Mouse (Mus musculus): ENCODE measurements around the gene Parp12.

The Parp12 gene

GRCm38 (mm10) chr6:39058389-39058788, 59.8 kb downstream of the Parp12 start:
- DNase-seq (ENCODE audit: extremely low read depth, low read depth) = no peak

- no peak for DNase-seq (ENCODE audit: extremely low read depth, low read depth)
Observed at GRCm38 (mm10) chr6:39057161-39057560, 61.0 kb downstream of the Parp12 start.

GRCm38 (mm10) chr6:39055831-39056261, 62.3 kb downstream of the Parp12 start:
- DNase-seq (ENCODE audit: extremely low read depth, low read depth) = no peak

DNA sequence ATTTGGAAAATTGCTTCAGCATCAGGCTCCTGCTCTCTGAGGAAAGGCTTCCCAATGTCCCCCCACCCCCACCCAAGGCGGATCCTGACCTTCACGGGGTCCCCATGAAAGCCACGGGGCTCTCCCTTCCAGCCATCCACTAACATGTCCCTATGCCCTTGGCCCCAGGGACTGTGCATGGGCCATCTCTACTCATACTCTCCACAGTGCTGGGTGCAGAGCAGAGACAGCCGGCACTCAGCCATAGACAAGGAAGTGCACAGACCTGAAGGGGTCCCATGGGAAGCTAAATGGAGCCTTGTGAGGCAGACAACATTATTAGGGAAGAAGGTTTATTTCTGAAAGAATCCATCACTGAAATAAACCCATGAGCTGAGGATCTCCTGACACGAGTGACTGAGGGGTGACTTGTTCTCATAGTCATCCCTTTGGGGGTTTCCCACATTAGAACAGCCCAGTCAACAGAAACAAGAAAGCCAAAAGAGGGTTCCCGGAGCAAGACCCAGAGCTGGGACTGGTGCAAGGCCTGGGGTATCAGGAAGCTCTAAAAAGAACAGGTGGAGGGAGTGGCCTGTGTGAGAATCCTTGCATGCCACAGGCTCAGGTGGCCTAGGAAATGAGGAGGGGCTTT, 63.2 kb downstream of the Parp12 start:
- no peak for DNase-seq (ENCODE audit: extremely low read depth, low read depth)

GRCm38 (mm10) chr6:39054206-39054864, 63.8 kb downstream of the Parp12 start:
- DNase-seq (ENCODE audit: extremely low read depth, low read depth) = no peak

DNA sequence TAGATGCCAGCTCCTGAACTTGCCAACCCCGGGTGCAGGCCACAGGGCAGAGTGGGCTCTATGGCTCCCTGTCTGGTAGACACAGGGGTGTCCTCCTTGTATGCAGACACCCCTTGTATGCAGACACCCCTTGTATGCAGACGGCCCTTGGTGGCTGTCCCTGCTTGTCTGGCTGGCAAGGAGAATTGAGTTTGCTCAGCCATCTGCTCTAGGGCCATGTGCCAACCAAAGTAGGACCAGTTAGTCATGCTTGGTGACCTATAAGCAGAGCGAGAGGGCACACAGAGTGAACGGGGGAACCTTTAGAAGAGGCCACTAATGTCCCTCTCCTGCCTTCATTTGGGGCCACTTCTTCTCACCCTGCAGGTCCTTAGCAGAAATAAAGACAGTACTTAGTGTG, 65.5 kb downstream of the Parp12 start:
- no peak for DNase-seq (ENCODE audit: extremely low read depth, low read depth)

DNA sequence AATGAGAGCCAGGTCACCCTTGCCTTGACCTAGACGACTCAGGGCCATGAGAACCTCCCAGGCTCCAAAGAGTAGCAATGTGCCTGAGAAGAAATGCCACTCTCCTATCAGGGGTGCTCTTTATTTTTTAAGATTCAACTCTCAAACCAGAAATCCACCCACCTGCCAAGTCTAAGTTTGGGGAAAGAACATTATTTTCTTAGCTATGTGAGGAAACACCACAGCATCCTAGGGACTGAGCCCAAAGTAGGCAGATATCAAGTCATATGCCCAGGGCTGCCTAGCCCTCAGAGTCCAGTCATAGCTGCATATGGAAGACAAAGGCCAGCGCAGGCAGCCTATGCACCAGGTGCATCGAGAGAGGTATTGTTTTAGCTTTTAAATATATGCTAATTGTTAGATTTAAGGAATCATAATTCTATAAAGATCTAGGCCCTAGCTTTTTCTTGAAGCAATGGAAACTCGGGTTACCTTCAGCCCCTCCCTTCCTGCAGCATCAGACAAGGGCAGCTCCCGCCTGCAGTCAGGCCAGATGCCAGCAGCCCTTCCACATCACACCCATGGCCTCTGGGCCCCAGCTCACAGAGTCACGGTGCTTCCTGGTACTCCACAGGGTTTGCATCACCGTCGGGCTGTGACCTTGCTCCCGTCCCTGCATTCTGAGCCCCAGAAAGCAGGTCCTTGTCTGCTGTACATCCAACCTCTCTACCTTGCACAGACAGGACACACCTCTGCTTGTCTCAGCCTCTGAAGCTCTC, 66.2 kb downstream of the Parp12 start:
- DNase-seq (ENCODE audit: extremely low read depth, low read depth) = no peak

DNA sequence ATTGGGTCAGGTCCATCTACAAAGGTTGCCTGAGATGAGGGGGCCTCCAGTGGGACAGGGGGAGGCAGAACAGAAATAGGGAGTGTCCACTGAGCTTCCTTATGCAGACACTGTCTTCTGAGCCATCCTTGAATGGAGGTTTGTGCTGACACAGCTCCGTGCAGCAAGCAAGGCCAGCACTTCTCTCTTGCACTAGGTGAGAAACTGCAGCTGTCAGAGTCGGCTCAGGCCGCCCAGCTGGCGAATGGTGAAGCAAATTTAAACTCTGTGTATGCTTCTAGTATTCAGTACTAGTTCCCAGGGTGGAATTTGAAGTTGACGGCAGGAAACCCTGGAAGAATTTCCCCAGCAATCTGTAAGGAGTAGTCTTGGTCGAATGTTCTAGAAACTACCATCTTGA, 67.3 kb downstream of the Parp12 start:
- no peak for DNase-seq (ENCODE audit: extremely low read depth, low read depth)

DNA sequence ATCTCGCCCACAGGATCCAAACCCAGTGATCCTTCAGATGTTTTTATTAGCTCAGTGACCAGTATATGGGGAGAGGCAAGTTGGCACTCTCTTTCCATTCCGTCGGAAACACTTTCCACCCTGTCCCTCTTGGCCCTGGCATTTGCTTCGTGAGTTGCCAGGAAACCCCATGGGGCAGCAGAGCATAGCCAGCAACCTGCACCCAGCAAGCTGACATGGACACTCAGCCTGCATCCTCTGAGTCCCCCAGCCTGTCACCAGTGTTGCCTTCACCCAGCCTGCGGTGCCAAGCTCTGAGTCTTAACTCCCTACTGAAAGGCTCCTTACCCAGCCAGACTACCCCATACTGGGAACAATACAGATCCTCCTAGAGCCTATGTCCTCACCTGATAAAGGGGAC, 69.0 kb downstream of the Parp12 start:
- DNase-seq (ENCODE audit: extremely low read depth, low read depth) = no peak

GRCm38 (mm10) chr6:39040451-39040850, 77.7 kb downstream of the Parp12 start:
- no peak for DNase-seq (ENCODE audit: extremely low read depth, low read depth)
